Mouse (Mus musculus) kidney, postnatal 4 days (tissue): ENCODE results near the gene Rac3.
A peak's percentile ranks its signal among the peaks of the same experiment; 100 is the strongest.
"Not testable (repeated sequence)": the region's sequence is repeated elsewhere in the genome, so short reads cannot be mapped to it uniquely, and the experiment has no call there.

Source experiments
- DNase-seq, 2 experiments: peaks; one replicate each; pipeline ENCODE4 v3.0.0; 2021; ENCODE audit warnings: mixed read lengths in 2 of 2

The Rac3 gene

DNA sequence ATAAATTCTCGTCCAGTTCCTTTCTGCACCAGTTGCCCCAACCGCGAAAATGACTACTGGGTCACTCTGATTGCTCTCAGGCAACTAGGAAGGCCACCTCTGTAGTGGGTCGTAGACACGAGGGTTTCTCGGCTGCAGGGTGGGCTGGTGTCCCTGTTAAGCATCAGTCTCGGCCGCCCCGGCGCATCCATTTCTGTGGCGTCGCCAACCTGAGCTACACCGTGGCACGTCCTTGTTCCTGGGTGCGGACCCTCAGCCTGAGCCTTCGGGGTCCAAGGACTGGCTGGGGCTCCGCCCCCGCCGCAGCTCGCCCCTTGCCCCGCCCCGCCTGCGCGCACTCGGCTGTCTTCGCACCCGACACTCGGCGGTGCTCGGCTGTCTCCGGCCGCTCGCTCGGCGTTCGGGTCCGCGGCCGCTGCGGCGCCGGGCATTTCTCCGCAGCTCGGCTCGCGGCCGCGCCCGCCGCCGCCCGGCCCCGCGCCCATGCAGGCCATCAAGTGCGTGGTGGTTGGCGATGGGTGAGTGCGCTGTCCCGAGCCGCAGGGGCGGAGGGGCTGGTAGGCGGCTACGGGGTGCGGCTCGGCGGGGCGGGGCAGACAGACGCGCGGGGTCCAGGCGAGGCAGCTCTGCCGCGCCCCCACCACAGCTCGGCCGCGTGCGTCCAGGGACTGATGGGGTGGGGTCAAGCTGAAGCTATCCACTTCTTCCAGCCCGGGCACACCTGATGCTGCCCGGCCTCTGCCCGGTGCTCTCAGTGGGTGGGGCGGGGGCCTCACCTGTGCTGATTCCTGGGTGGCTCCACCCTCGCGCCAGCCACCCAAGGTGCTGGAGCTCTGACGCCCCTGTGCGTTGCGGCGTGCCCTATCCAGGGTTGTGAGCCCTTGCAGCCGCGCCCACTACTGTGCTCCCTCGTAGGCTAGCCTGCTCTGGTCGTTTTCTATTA lies at the start of gene Rac3:
Rac3 (plus strand) TSS at position 347 of the 943 bp plus-strand sequence.
- DNase-seq, result peak; percentile 85 to 89

DNA sequence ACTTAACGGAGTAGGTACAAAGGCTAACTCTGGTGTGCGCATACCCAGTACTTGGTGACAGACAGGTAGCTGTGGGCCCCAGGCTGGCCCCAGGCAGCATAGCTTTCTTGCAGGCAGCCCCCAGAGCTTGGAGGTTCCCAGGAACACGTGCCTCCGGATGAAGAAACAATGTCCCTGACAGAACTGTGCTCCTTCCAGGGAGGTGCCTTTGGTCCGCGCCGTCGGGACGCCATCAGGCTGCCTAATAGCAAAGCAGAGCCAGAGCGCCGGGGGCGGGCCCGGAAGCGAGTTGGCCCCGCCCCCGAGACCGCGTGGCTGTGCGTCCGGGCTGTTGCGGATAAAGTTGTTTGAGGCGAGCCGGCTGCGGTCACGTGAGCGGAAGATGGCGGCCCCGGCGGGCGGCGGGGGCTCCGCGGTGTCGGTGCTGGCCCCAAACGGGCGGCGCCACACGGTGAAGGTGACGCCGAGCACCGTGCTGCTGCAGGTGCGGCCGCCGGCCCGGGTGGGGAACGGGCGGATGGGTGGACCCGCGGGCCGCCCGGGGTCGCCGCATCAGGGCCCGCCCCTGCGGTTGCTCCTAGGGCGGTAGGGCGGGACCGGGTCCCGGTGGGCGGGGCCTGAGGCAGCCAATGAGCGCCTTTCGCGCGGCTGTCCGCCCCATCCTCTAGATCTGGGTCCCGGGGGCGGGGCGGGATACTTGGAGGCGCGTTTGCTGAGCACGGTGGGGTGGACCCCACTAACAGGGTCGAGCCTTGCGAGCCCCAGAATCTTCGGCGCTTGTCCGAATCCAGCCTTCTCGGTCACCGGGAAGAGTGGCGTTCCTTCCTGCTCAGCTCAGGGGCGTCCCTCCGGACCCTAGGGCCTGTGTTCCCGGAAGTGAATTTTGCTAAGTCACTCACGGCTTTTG lies 48.3 kb upstream of the Rac3 start, which contains the start of gene Aspscr1:
Aspscr1 (plus strand) TSS at position 287 of the 907 bp plus-strand sequence.
- DNase-seq, result peak; percentile 98 to 99

DNA sequence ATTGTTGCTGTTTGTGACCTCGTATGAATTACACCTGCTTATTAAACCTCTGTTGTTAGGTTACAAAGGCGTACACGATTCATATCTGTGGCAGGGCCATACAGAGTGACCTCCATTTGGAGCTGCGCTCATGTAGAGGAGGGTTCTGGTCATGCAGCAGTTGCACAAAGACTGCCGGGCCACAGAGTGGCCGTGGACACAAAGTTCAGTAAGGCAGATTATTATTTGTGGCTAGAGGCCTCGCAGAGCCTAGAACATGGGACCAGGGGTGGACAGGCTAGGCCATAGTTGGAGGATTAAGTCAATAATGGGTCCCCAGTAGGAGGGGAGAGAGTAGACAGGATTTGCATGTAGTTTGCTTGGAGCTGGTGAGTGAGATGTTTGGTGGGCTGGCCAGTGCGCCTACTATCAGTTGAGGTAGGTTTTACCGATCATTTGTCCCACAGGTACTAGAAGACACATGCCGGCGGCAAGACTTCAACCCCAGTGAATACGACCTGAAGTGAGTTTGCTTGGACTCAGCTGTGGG lies 47.6 kb upstream of the Rac3 start:
- no peak for DNase-seq

DNA sequence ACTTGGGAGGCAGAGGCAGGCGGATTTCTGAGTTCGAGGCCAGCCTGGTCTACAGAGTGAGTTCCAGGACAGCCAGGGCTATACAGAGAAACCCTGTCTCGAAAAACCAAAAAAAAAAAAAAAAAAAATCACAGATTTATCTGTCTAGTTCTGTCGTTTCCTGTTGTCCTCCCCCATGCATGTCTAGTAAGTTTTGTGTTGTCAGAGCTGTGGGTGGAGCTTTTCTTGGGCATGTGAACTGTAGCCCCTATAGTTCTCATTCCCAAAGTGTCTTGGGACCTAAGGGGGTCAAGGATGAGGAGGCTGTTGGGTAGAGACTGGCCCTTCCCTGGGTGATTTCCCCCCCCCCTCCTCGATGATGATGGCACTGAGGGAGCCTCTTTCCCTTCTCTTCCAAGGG lies 45.4 kb upstream of the Rac3 start:
- not testable (repeated sequence) for DNase-seq

DNA sequence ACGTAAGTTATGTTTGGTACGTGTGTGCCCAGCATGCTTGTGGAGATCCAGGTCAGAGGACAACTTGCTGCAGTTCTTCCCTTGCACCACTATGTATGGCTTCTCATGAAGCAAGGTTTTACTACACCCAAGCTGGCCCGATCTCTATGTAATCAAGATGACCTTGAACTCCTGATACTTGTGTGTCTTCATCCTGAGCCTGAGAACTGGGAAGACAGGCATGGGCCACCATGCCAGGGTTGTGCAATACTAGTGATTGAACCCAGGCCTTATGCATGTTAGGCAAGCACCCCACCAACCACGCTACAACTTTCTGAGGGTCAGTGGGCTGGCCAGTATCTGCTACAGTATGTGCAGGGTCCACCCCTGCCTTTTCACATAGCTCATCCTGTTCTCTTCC lies 44.3 kb upstream of the Rac3 start:
- DNase-seq, result no peak

DNA sequence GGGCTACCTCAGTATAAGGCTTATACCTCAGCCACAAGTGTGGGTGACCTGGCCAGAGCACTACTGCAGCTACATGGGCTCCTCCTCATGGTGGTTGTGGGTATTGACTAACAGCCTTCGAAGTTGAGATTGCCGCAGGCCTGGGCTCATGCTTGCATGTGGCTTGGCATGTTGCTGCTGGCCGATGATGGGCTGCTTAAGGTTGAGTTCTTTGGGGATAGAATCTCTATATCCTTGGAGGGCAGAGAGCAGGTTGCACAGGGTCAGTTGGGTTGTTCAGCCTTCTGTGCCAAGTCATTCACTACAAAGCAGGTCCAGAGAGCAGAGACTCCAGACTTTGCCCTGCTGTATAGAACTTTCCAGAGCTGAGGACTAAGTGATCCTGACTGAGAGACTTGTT lies 41.4 kb upstream of the Rac3 start:
- DNase-seq, result peak; percentile 50 to 62

DNA sequence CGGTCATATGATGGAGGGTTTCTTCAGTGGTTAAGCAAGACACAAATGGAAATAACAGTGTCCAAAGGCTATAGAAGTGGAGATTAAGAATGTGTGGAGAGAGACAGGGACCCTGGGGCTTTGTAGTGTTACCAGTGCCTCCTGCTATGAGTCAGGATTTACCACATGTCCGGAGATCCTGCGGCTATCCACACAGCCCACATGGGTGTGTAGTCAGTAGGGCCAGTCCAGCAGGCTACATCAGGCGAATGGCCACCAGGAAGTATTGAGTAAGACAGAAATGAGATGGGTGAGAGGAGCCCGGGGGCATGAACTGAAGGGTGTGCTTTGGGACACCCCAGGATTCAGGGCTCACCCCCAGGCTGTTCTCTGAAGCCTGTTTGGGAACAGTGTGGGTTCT lies 38.6 kb upstream of the Rac3 start:
- DNase-seq, result no peak

DNA sequence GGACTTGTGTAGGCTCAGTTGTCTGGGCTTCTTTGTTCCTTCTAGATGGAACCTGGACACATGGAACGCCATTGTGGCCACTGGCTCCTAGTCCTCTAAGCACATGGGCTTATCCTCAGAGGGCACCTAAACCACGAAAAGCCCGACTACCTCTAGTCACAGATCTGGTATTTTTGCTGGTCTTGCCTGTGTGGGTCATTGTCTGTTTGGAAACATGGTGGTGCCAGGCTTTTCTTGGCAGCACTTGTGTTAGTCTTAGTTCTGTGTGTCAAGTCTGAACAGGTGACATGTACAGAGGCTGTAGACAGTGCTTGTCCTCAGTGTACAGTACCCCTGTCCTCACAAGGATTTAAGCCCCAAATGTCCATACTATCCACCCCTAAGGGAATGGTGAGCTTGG lies 37.7 kb upstream of the Rac3 start:
- no peak for DNase-seq

DNA sequence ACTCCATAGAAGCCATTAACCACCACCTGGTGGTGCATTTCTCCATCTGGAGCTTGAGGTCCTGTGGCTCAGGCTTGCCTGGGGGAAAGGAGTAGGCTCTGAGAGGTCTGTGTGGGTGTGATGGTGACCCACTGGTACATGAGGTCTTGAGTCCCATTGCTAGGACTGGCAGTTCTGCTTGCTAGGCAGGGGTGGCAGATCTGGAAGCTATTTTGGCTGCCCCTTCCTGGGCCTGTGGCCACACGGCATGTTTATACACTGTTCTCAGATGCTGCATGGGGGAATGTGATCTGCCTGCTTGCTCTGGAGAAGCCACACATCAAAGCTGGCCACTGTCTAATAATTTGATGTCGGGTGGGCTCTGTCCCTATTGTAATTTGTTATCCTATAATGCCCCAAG lies 37.2 kb upstream of the Rac3 start:
- DNase-seq, result no peak

DNA sequence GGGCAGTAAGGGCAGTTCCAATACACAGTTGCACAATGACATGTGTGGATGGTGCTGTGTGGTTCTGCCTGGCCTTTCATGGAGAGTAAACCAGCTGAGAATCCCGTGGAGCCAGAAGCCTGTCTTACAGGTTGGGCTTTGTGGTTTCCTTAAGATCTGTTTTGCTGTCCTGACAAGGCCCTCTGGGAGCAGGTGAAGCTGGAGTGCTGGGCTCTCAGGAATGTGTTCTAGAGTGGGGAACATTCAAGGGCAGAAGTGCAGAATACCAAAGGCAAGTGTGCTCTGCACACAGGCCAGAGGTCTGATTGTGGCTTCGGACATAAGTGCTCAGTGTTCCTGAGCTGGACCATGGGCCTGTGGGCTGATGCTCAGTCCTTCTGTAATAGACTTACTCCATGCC lies 36.6 kb upstream of the Rac3 start:
- DNase-seq, result no peak

DNA sequence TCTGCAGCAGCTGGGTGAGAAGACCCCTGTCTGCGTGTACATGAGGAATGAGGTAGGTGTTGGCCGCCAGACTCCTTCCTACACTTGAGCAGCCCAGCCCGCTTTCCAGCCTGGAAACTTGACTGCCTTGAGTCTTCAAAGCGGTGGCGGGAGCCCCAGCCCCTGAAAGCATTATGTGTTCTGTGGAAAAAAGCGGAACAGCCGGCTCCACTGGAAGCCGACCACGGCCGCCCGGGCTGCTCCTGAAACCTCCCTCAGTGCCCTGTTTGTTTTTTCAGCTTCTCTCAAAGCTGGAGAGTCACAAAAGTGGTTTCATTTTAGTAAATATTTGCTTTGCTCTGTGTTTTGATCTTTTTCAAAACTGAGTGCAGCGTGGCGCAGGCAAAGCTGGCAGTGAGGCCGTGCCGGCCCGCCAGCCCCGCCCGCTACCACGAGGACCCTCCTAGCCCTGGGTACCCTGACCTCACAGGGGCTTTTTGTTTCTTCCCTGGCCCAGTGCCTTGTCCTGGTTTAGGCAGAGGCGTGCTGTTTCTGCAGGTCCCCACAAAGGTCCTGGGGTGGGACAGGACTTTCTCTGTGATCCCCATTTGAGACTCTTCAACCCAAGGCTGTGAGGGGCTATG lies 34.5 kb upstream of the Rac3 start:
- DNase-seq, result no peak

DNA sequence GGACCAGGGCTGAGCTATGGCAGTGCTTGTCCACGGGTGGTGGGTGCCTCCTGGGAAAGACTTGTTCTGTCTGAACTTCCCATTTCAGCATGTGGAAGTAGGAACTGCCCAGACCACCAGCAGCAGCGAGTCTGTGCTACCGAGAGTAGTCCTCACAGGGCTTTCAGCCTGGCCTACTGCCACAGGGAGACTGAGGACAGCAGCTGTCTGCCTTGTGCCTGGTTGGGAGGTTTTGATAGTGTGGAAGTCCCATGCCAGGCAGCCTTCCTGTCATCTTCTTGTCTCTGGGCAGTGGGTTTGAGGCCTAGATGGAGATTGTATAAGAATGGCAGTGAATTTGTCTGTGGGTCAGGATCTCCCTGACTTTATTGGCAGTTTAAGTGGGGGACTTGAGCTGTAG lies 31.9 kb upstream of the Rac3 start:
- no peak for DNase-seq

DNA sequence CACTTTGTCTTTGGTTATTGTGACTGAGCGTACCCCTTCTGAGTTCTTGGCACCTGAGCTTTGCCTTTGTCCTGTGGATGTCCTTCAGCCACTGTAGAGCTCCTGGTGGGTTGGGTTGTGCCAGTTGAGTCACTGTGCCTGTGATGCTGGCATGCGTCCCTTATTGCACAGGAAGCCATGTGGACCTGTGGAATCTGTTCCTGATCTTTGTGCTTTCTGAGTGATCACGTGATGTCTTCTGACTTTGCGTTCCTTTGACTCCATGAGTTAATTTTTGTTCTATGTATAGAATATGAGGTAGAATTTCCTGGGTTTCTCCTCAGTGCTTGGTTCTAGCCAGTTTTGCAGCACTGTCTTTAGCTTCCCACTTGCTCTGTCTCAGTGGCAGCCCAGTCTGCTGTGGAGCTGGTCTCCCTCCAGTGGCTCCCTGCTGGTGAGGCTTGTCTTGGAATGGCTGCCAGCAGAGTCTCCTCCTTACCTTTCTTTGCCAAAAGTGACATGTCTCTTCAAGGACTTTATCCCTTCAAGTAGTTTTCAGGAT lies 28.7 kb upstream of the Rac3 start:
- DNase-seq, result no peak

DNA sequence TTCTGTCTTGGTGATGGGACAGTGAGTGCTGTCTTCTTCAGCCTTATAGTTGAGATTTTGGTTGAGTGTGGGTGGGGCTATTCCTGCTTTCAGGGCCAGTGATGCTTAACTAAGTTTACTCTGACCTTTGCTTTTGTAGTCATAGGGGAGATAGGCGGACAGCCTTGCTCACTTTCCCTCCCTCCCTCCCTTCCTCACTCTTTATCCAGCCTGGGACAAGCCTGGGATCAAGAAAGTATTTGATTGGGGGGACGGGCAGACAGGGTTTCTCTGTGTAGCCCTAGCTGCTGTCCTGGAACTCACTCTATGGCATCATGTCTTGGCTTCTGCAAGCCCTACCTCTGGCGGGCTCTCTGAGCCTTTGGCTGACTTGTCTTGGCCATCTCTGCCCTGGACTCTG lies 27.8 kb upstream of the Rac3 start:
- DNase-seq, result no peak

DNA sequence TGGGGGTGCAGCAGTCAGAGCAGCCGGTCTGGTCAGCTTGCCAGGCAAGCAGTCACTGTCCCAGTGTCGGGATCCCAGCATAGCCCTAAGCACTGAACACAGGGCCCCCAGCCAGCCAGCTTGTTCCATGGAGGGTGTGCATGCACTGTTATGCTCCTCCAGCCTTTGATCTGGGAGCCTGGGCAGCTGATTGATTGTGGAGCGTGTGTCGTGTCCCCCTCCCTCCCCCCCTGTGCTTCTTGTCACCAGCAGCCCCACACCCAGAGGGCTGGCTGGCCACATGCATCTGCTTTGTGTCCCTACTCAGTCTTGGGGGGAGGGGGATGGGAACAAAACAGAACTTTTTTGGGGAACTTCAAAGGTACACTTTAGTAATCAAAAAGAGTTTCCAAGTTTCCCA lies 26.1 kb upstream of the Rac3 start:
- DNase-seq, result peak; percentile 31 to 51

DNA sequence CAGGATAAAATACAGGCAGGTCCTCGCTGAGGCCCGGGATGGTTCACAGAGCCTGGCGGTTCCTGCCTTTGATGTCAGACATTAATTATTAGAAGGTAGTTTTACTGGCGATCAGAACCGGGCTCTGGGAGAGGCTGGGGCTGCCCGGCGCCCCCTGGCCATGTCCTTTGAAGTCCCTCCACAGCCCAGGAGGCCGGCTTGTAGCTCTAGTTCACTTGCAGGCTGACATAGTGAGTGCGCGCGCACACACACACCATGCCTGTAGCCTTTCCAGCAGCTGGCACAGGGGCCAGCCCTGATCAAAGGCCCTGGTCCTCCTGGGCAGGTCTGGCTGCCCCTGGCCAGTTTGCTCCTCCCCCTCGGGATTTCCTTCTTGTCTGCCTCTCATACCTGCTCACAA lies 25.6 kb upstream of the Rac3 start:
- peak; percentile 59 to 79 for DNase-seq

DNA sequence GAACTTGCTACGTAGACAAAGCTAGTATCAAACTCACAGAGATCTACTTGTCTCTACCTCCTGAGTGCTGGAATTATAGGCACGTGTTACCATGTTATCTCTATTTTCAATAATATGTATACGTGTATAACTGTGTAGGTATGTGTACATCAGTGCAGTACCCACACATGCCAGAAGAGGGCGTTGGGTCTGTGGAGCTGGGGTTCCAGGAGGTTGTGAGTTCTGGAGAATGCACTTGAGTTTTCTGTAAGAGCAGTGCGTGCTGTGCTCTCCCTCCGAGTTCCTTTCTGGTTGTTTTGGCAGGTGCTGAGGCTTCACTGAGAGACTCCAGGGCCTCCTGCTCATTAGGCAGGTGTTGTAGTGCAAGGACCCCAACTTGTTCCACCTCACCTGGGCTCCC lies 24.7 kb upstream of the Rac3 start:
- DNase-seq, result peak in 1 of 2 experiments; percentile 42

DNA sequence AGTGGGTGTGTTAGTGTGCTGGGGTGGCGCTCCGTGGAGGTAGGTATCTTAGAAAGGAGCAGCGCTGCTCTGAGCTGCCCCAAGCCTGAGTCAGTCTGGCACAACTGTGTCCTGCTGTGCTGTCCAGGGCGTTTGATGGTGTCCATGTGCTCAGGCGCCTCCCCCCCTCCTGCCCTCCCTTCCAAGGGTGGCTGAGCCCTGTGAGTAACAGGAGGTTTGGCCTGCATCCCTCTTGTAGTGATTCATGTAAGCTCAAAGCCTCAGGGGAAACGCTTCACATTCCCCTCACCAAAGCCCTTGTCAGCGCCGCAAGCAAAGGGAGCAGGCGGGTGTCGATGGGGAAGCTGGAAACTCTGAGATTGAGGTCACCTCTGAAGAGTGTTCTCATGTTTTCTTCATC lies 23.5 kb upstream of the Rac3 start:
- peak; percentile 55 to 69 for DNase-seq

DNA sequence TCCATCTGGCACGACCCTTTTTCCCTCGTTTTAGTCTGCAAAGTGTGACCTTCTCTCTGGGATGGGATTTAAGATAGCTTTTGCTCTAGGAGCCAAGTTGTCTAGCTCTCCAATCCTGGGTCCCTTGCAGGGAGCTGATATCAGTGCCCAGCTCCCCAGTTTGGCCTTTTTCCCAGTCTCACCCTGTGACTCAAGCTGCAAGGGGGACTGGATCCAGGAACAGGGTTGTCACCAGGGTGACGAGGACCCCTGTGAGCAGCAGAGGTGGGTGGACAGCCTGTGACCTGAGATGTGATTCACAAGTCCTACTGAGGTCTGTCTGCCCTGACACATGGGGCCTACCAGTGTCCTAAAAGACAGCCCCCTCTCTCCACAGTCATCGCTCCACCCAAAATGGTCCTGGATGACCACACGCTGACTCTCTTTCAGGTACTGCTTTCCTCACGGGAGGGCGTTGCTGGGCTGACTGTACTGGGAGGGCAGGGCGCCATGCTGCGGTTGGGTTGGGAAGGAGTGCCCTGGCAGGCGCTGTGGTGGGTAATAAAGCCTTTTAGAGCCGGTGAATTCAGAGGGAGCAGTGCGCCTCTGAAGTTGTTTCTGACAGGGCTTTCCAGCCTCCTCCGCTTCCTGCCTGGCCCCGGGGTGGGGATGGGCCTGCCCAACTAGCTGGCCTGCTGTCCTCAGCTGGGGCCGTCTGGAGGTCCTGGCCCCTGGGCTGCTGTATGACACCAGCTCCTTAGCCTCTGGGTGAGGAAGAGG lies 17.4 kb upstream of the Rac3 start:
- DNase-seq, result peak; percentile 36 to 51

DNA sequence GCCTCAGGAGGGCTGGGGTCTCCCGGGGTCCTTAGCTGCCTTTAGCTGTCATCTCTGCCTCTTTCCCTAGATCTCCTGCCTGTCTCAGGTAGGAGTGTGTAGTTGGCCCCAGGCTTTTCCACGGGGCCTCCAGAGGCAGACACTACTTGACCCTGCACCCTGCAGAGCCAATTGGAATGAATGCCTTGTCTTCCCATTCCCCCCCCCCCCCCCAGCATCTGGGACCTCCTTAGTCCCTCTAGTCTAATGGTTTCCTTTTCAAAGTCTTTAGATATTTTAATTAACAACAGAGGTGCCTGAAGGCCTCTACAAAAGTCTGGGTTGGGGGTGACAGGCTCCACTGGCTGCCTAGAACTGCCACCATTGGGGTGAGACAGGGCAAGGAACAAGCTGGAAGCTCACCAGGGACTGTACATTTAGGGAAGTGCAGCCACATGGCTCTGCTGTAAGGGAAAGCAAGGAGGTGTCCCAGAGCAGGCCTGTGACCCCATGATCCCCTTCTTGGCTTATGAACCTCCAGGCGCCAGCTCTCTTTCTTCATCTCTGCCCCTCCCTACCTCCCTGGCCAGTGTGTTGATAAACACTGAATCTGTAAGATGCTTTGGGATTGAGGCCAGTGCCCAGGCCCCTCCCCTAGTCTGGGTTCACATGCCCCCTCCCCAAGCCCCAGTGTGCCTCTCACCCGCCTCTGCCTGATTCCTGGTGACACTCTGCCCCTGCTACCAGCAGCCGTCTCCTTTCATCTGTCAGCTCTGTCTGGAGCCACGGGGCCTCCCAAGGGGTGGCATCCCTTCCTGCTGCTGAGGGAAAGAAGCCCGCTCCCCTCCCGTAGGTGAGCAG lies 16.6 kb upstream of the Rac3 start:
- no peak for DNase-seq

DNA sequence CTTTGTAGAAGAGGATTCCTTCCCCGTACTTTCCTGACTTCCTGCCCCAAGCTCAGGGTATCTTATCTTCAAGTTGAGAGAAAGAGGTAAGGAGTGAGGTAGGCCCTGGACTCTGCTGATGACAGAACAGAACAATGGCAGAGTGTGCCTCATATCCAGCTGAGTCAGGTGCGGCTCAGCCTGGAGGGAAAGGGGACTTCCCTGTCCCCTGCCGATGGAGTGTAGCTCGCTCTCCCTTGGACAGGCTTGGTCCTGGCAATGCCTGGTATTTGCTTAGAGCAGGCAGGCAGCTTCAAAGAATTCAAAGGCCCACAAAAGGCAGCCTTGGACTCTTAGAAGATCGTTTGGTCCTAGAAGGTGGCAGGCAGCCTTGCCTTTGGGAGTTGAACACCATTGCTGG lies 15.2 kb upstream of the Rac3 start:
- no peak for DNase-seq
